In the genomic region with DNA sequence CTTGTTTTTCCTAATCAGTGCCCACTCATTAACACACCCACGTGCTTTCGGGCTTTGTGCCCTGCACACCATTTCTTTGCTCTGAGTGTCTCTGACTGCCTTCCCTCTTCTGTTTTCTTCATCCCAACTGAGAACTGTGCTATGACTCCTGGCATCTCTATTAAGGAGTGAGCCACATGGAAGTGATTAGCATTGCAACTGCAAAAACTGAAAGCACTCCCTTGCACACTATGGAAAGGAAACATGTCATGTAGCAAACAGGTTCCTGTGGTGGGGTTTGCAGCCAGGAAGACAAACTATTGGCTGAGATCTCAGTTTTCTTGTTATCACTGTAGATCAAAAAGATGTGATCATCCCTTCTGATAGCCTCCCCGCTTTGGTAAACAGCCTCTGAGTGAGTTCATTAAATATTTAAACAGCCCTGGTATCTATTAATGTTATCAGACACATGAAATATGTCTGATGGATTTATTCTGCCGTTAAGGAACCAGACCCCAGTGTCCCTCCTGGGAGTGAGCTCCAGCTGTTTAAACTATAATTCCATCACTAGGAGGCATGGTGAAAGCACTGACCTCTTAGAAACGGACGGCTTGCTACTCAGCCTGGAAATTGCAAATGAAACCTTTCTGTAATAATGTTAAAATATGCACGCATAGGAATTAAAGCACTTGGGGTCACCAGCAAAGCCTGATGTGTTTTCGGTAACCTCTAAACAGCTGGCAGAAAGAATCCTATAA, we compare ENCODE assay signal across 13 mouse cellular contexts.
DNase-seq lines count a peak whose midpoint lies in the region; ATAC-seq lines count a peak whose summit lies in the region.
"Had no signal": no experiment of that assay in that cellular context is flagged by ENCODE, and none has a peak within 500 bp of the region (broad histone marks: within the 10 kb centered on the region; RNA-seq: fewer than 3 reads in every experiment).

No protein-coding gene starts in this region.

- H3K4me1 ChIP-seq in forebrain, embryonic 15.5 days = peaks cover 6% of the 10 kb centered on the region; the same call in 1 of the 2 replicates
- no peaks in the 10 kb centered on the region for H3K4me1 ChIP-seq in forebrain, embryonic 11.5 days (replicated peaks; ENCODE audit: control insufficient read depth, insufficient read depth, low read length)
- H3K4me1 ChIP-seq in neural tube, embryonic 15.5 days = peaks cover 8% of the 10 kb centered on the region; the same call in 1 of the 2 replicates
- peaks cover 21% of the 10 kb centered on the region for H3K4me1 ChIP-seq in embryonic facial prominence, embryonic 13.5 days
- H3K4me1 ChIP-seq in neural tube, embryonic 13.5 days (replicated peaks) = peaks cover 12% of the 10 kb centered on the region
- H3K4me1 ChIP-seq in hindbrain, embryonic 10.5 days (replicated peaks) = peaks cover 6% of the 10 kb centered on the region; the same call in 1 of the 2 replicates
- no peaks in the 10 kb centered on the region for H3K4me1 ChIP-seq in heart, embryonic 12.5 days (replicated peaks)
- H3K4me1 ChIP-seq: heart, embryonic 15.5 days; megakaryocyte, embryonic 14.5 days had no signal

- H3K27ac ChIP-seq in forebrain, embryonic 15.5 days (replicated peaks) = peak overlapping the region; percentile 12; the same call in 1 of the 2 replicates
- no peak overlapping the region for H3K27ac ChIP-seq in forebrain, embryonic 11.5 days (ENCODE audit: low read depth, low read length)
- H3K27ac ChIP-seq in neural tube, embryonic 15.5 days (replicated peaks) = no peak overlapping the region
- no peak overlapping the region for H3K27ac ChIP-seq in embryonic facial prominence, embryonic 13.5 days
- H3K27ac ChIP-seq in neural tube, embryonic 13.5 days (replicated peaks) = peak overlapping the region; percentile 55
- H3K27ac ChIP-seq in hindbrain, embryonic 10.5 days = no peak overlapping the region
- H3K27ac ChIP-seq in heart, embryonic 12.5 days (ENCODE audit: poor library complexity, severe bottlenecking) = no peak overlapping the region
- H3K27ac ChIP-seq: heart, embryonic 15.5 days; stomach, embryonic 15.5 days had no signal

- H3K4me2 ChIP-seq in forebrain, embryonic 15.5 days (replicated peaks) = no peak overlapping the region
- H3K4me2 ChIP-seq in forebrain, embryonic 11.5 days (ENCODE audit: low read depth, low read length, severe bottlenecking) = no peak overlapping the region
- no peak overlapping the region for H3K4me2 ChIP-seq in neural tube, embryonic 15.5 days
- peak overlapping the region; percentile 21; the same call in 1 of the 2 replicates for H3K4me2 ChIP-seq in embryonic facial prominence, embryonic 13.5 days
- no peak overlapping the region for H3K4me2 ChIP-seq in neural tube, embryonic 13.5 days
- no peak overlapping the region for H3K4me2 ChIP-seq in heart, embryonic 12.5 days
- H3K4me2 ChIP-seq: heart, embryonic 15.5 days; stomach, embryonic 15.5 days had no signal

- no peaks in the 10 kb centered on the region for H3K9me3 ChIP-seq in forebrain, embryonic 15.5 days
- no peaks in the 10 kb centered on the region for H3K9me3 ChIP-seq in forebrain, embryonic 11.5 days (ENCODE audit: control insufficient read depth, low read length)
- no peaks in the 10 kb centered on the region for H3K9me3 ChIP-seq in neural tube, embryonic 15.5 days (replicated peaks)
- H3K9me3 ChIP-seq in embryonic facial prominence, embryonic 13.5 days = no peaks in the 10 kb centered on the region
- H3K9me3 ChIP-seq in neural tube, embryonic 13.5 days = no peaks in the 10 kb centered on the region
- no peaks in the 10 kb centered on the region for H3K9me3 ChIP-seq in hindbrain, embryonic 10.5 days
- no peaks in the 10 kb centered on the region for H3K9me3 ChIP-seq in heart, embryonic 12.5 days (replicated peaks)
- H3K9me3 ChIP-seq: heart, embryonic 15.5 days; stomach, embryonic 15.5 days had no signal

- ATAC-seq in forebrain, embryonic 15.5 days (replicated peaks) = no peak
- no peak for ATAC-seq in forebrain, embryonic 11.5 days (replicated peaks; ENCODE audit: low FRiP score)
- no peak for ATAC-seq in neural tube, embryonic 15.5 days (ENCODE audit: low FRiP score)
- no peak for ATAC-seq in embryonic facial prominence, embryonic 13.5 days (ENCODE audit: insufficient number of reproducible peaks, insufficient read depth, low FRiP score, low TSS enrichment, low read depth)
- ATAC-seq in neural tube, embryonic 13.5 days (ENCODE audit: low read depth) = no peak
- no peak for ATAC-seq in heart, embryonic 12.5 days (ENCODE audit: insufficient number of reproducible peaks, low FRiP score)

- WGBS in forebrain, embryonic 15.5 days = 58% methylated on average over 8 of the region's 8 CpGs
- WGBS in forebrain, embryonic 11.5 days = 57% methylated on average over 8 of the region's 8 CpGs
- WGBS in neural tube, embryonic 15.5 days = 31% methylated on average over 8 of the region's 8 CpGs
- whole genome bisulfite sequencing in embryonic facial prominence, embryonic 13.5 days = 32% methylated on average over 8 of the region's 8 CpGs
- WGBS in neural tube, embryonic 13.5 days = 29% methylated on average over 8 of the region's 8 CpGs
- 53% methylated on average over 8 of the region's 8 CpGs for WGBS in hindbrain, embryonic 10.5 days
- WGBS in heart, embryonic 12.5 days = 65% methylated on average over 8 of the region's 8 CpGs

- no peak overlapping the region for H3K9ac ChIP-seq in forebrain, embryonic 15.5 days (replicated peaks)
- H3K9ac ChIP-seq in forebrain, embryonic 11.5 days (ENCODE audit: low read length) = no peak overlapping the region
- no peak overlapping the region for H3K9ac ChIP-seq in neural tube, embryonic 15.5 days (replicated peaks)
- no peak overlapping the region for H3K9ac ChIP-seq in embryonic facial prominence, embryonic 13.5 days
- no peak overlapping the region for H3K9ac ChIP-seq in neural tube, embryonic 13.5 days
- H3K9ac ChIP-seq in heart, embryonic 12.5 days = no peak overlapping the region
- H3K9ac ChIP-seq: heart, embryonic 15.5 days; stomach, embryonic 15.5 days had no signal

- no peak overlapping the region for H3K4me3 ChIP-seq in forebrain, embryonic 15.5 days
- H3K4me3 ChIP-seq in forebrain, embryonic 11.5 days (ENCODE audit: low read depth, low read length) = no peak overlapping the region
- H3K4me3 ChIP-seq in neural tube, embryonic 15.5 days (replicated peaks) = no peak overlapping the region
- H3K4me3 ChIP-seq in embryonic facial prominence, embryonic 13.5 days = no peak overlapping the region
- H3K4me3 ChIP-seq in neural tube, embryonic 13.5 days = no peak overlapping the region
- H3K4me3 ChIP-seq in hindbrain, embryonic 10.5 days = no peak overlapping the region
- H3K4me3 ChIP-seq in heart, embryonic 12.5 days = no peak overlapping the region
- H3K4me3 ChIP-seq: heart, embryonic 15.5 days; megakaryocyte, embryonic 14.5 days; stomach, embryonic 15.5 days had no signal

- no peaks in the 10 kb centered on the region for H3K27me3 ChIP-seq in forebrain, embryonic 15.5 days
- no peaks in the 10 kb centered on the region for H3K27me3 ChIP-seq in forebrain, embryonic 11.5 days (ENCODE audit: control insufficient read depth, insufficient read depth, low read length)
- no peaks in the 10 kb centered on the region for H3K27me3 ChIP-seq in neural tube, embryonic 15.5 days (replicated peaks)
- no peaks in the 10 kb centered on the region for H3K27me3 ChIP-seq in embryonic facial prominence, embryonic 13.5 days
- H3K27me3 ChIP-seq in neural tube, embryonic 13.5 days = no peaks in the 10 kb centered on the region
- no peaks in the 10 kb centered on the region for H3K27me3 ChIP-seq in hindbrain, embryonic 10.5 days (ENCODE audit: insufficient read depth, poor library complexity, severe bottlenecking)
- H3K27me3 ChIP-seq in heart, embryonic 12.5 days (replicated peaks) = no peaks in the 10 kb centered on the region
- H3K27me3 ChIP-seq: heart, embryonic 15.5 days; megakaryocyte, embryonic 14.5 days; stomach, embryonic 15.5 days had no signal

- no peak for DNase-seq in forebrain, embryonic 11.5 days (ENCODE audit: low spot score)
- peak; percentile 25 for DNase-seq in neural tube, embryonic 10.5 days (ENCODE audit: extremely low spot score, low spot score)
- no peak for DNase-seq in hindbrain, embryonic 10.5 days (ENCODE audit: low spot score)
- DNase-seq: cerebellum, adult 9-11 months; lung, adult 2 months had no signal

- no peaks in the 10 kb centered on the region for H3K36me3 ChIP-seq in forebrain, embryonic 15.5 days
- H3K36me3 ChIP-seq in forebrain, embryonic 11.5 days (ENCODE audit: control insufficient read depth, insufficient read depth, low read length) = no peaks in the 10 kb centered on the region
- no peaks in the 10 kb centered on the region for H3K36me3 ChIP-seq in neural tube, embryonic 15.5 days
- H3K36me3 ChIP-seq in embryonic facial prominence, embryonic 13.5 days = no peaks in the 10 kb centered on the region
- H3K36me3 ChIP-seq in neural tube, embryonic 13.5 days = no peaks in the 10 kb centered on the region
- H3K36me3 ChIP-seq in hindbrain, embryonic 10.5 days = no peaks in the 10 kb centered on the region
- H3K36me3 ChIP-seq in heart, embryonic 12.5 days = no peaks in the 10 kb centered on the region
- H3K36me3 ChIP-seq: heart, embryonic 15.5 days; stomach, embryonic 15.5 days had no signal

Comparison
In these comparisons a context has a peak if more than half of its experiments do, and no peak if none do; other contexts are left out.
1. H3K27ac ChIP-seq: peak in forebrain, embryonic 15.5 days (single experiment) and neural tube, embryonic 13.5 days (single experiment); none in forebrain, embryonic 11.5 days (single experiment), neural tube, embryonic 15.5 days (single experiment), embryonic facial prominence, embryonic 13.5 days (single experiment), hindbrain, embryonic 10.5 days (single experiment) and heart, embryonic 12.5 days (single experiment).